14 mouse cellular contexts compared by ENCODE assay signal in the genomic region with DNA sequence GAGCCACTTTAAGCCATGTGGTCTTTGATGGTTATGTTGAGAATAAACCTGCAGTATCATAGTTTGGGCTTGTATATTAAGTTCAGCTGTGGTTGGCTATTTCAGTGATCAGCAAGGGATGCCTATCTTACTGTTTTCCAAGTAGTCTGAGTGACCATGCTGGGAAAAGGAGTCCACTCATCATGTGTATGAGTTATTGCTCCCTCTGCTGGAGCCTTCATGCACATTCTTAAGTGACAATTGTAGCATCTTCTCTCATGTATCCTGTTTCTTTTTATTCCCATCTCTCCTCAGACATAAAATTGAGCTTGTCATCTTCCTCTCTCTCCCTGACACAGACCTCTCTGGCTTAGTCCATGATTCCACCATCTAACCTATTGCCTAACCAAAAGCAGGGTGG. TPM values are rescaled to one million over a fixed set of nuclear protein-coding genes. Genes with fewer than 3 reads are reported as not detected.
DNase-seq lines count a peak whose midpoint lies in the region; ATAC-seq and TF ChIP-seq lines count a peak whose summit lies in the region.
"Had no signal": no experiment of that assay in that cellular context is flagged by ENCODE, and none has a peak within 500 bp of the region (broad histone marks: within the 10 kb centered on the region; RNA-seq: fewer than 3 reads in every experiment).

No protein-coding gene starts in this region.

- TF ChIP-seq CTCF in forebrain, postnatal 0 days (IDR thresholded peaks at IDR 0.05; ENCODE audit: low read depth) = peak; percentile 49
- peak; percentile 31; the same call in 1 of the 2 replicates for TF ChIP-seq CTCF in liver, embryonic 14.5 days (IDR thresholded peaks at IDR 0.05; ENCODE audit: low read depth)
- TF ChIP-seq CTCF in E14TG2a.4 (conservative IDR thresholded peaks at IDR 0.05; ENCODE audit: low read length) = peak; percentile 26; the same call in 1 of the 2 replicates

- H3K9ac ChIP-seq in forebrain, postnatal 0 days = no peak overlapping the region
- no peak overlapping the region for H3K9ac ChIP-seq in forebrain, embryonic 11.5 days (ENCODE audit: low read length)
- H3K9ac ChIP-seq in liver, embryonic 14.5 days (replicated peaks) = no peak overlapping the region
- no peak overlapping the region for H3K9ac ChIP-seq in neural tube, embryonic 15.5 days (replicated peaks)

- H3K36me3 ChIP-seq in forebrain, postnatal 0 days (ENCODE audit: insufficient read depth) = no peaks in the 10 kb centered on the region
- no peaks in the 10 kb centered on the region; the same call in 1 of the 2 replicates for H3K36me3 ChIP-seq in forebrain, embryonic 11.5 days (ENCODE audit: control insufficient read depth, insufficient read depth, low read length)
- no peaks in the 10 kb centered on the region for H3K36me3 ChIP-seq in liver, embryonic 14.5 days (replicated peaks; ENCODE audit: control insufficient read depth, insufficient read depth, low read depth)
- H3K36me3 ChIP-seq in E14TG2a.4 (ENCODE audit: insufficient read depth, low read length) = no peaks in the 10 kb centered on the region; the same call in 1 of the 2 replicates
- H3K36me3 ChIP-seq in neural tube, embryonic 15.5 days = no peaks in the 10 kb centered on the region

- H3K9me3 ChIP-seq in forebrain, postnatal 0 days (ENCODE audit: low read length) = no peaks in the 10 kb centered on the region
- no peaks in the 10 kb centered on the region for H3K9me3 ChIP-seq in forebrain, embryonic 11.5 days (ENCODE audit: control insufficient read depth, low read length)
- no peaks in the 10 kb centered on the region for H3K9me3 ChIP-seq in liver, embryonic 14.5 days (ENCODE audit: control insufficient read depth, low read length)
- H3K9me3 ChIP-seq in E14TG2a.4 (ENCODE audit: low read length) = no peaks in the 10 kb centered on the region
- no peaks in the 10 kb centered on the region for H3K9me3 ChIP-seq in neural tube, embryonic 15.5 days (replicated peaks)
- H3K9me3 ChIP-seq: limb, embryonic 10.5 days had no signal

- DNase-seq in forebrain, postnatal 0 days = no peak
- no peak for DNase-seq in forebrain, embryonic 11.5 days (ENCODE audit: low spot score)
- DNase-seq in liver, embryonic 14.5 days (ENCODE audit: low read depth in 3 of 3, low spot score in 3 of 3) = no peak
- DNase-seq in liver = no peak
- DNase-seq in kidney, postnatal 36 days = peak; percentile 45 to 59
- no peak for DNase-seq in gastrocnemius, adult 8-10 months (ENCODE audit: low spot score in 2 of 2)
- DNase-seq: thymus, postnatal 14 days had no signal

- H3K27me3 ChIP-seq in forebrain, postnatal 0 days (ENCODE audit: insufficient read depth, low read length) = no peaks in the 10 kb centered on the region
- H3K27me3 ChIP-seq in forebrain, embryonic 11.5 days (ENCODE audit: control insufficient read depth, insufficient read depth, low read length) = no peaks in the 10 kb centered on the region
- H3K27me3 ChIP-seq in liver, embryonic 14.5 days (ENCODE audit: control insufficient read depth, insufficient read depth, low read length) = no peaks in the 10 kb centered on the region
- H3K27me3 ChIP-seq in E14TG2a.4 (ENCODE audit: insufficient read depth, low read length) = peaks cover 5% of the 10 kb centered on the region; the same call in 1 of the 2 replicates
- no peaks in the 10 kb centered on the region for H3K27me3 ChIP-seq in neural tube, embryonic 15.5 days (replicated peaks)

- no peak overlapping the region for H3K4me3 ChIP-seq in forebrain, postnatal 0 days (ENCODE audit: low read depth, low read length)
- H3K4me3 ChIP-seq in forebrain, embryonic 11.5 days (ENCODE audit: low read depth, low read length) = no peak overlapping the region
- no peak overlapping the region for H3K4me3 ChIP-seq in liver, embryonic 14.5 days (ENCODE audit: insufficient read depth in 1 of 2, low read depth in 2 of 2, low read length in 2 of 2)
- H3K4me3 ChIP-seq in E14TG2a.4 (replicated peaks; ENCODE audit: low read length) = no peak overlapping the region
- H3K4me3 ChIP-seq in neural tube, embryonic 15.5 days (replicated peaks) = no peak overlapping the region
- H3K4me3 ChIP-seq: limb, embryonic 10.5 days had no signal

- no peak for ATAC-seq in forebrain, postnatal 0 days
- ATAC-seq in forebrain, embryonic 11.5 days (replicated peaks; ENCODE audit: low FRiP score) = no peak
- ATAC-seq in liver, embryonic 14.5 days (ENCODE audit: insufficient read depth) = no peak
- no peak for ATAC-seq in neural tube, embryonic 15.5 days (ENCODE audit: low FRiP score)
- ATAC-seq: midbrain, embryonic 16.5 days had no signal

- H3K4me2 ChIP-seq in forebrain, postnatal 0 days (ENCODE audit: low read depth) = no peak overlapping the region
- no peak overlapping the region for H3K4me2 ChIP-seq in forebrain, embryonic 11.5 days (ENCODE audit: low read depth, low read length, severe bottlenecking)
- H3K4me2 ChIP-seq in liver, embryonic 14.5 days (ENCODE audit: low read depth) = no peak overlapping the region
- no peak overlapping the region for H3K4me2 ChIP-seq in neural tube, embryonic 15.5 days

- no peak for TF ChIP-seq EP300 in liver, embryonic 14.5 days (IDR thresholded peaks at IDR 0.05; ENCODE audit: low read depth)

- H3K4me1 ChIP-seq in forebrain, postnatal 0 days (ENCODE audit: insufficient read depth) = no peaks in the 10 kb centered on the region
- H3K4me1 ChIP-seq in forebrain, embryonic 11.5 days (replicated peaks; ENCODE audit: control insufficient read depth, insufficient read depth, low read length) = no peaks in the 10 kb centered on the region
- no peaks in the 10 kb centered on the region for H3K4me1 ChIP-seq in liver, embryonic 14.5 days (replicated peaks; ENCODE audit: control insufficient read depth in 2 of 2, insufficient read depth in 2 of 2, low read length in 1 of 2)
- H3K4me1 ChIP-seq in E14TG2a.4 (replicated peaks; ENCODE audit: low read depth, low read length) = no peaks in the 10 kb centered on the region
- H3K4me1 ChIP-seq in neural tube, embryonic 15.5 days = no peaks in the 10 kb centered on the region
- H3K4me1 ChIP-seq: limb, embryonic 10.5 days had no signal

- H3K27ac ChIP-seq in forebrain, postnatal 0 days (ENCODE audit: low read depth, low read length) = no peak overlapping the region
- no peak overlapping the region for H3K27ac ChIP-seq in forebrain, embryonic 11.5 days (ENCODE audit: low read depth, low read length)
- H3K27ac ChIP-seq in liver, embryonic 14.5 days = no peak overlapping the region
- no peak overlapping the region for H3K27ac ChIP-seq in neural tube, embryonic 15.5 days (replicated peaks)
- H3K27ac ChIP-seq: limb, embryonic 10.5 days had no signal

RNA-seq across cellular contexts. Expression of a gene that starts 12.9 kb away (rescaled TPM):
- 2.3 and 3.3 TPM in 2 replicates for total RNA-seq in forebrain, postnatal 0 days (2014; rRNA removed)
- polyA plus RNA-seq in forebrain, postnatal 0 days (2015; fragmentation: Nextera tagmentation; extraction: Ambion mirVana) = 1.3 and 1.6 TPM in 2 replicates
- polyA plus RNA-seq in forebrain, embryonic 11.5 days (2014; fragmentation: Nextera tagmentation; extraction: Ambion mirVana) = 2.2 and 2.9 TPM in 2 replicates
- 2.3 TPM in 2 replicates for polyA plus RNA-seq in liver, embryonic 14.5 days (2012; rRNA removed)
- polyA plus RNA-seq in liver, embryonic 14.5 days (2014; fragmentation: Nextera tagmentation; extraction: Ambion mirVana) = 1.3 TPM in 2 replicates
- 1 to 10 TPM; 1.9 to 3.4 (median 2.7) TPM for total RNA-seq in gastrocnemius, adult 8-10 months (2022)
- 1.9 and 4.5 TPM in 2 replicates for polyA plus RNA-seq in neural tube, embryonic 15.5 days (2015; fragmentation: Nextera tagmentation; extraction: Ambion mirVana)
- total RNA-seq: MEL had no signal

RNA-seq across cellular contexts. Expression of a gene that starts 31.1 kb away (rescaled TPM):
- total RNA-seq in forebrain, postnatal 0 days (2014; rRNA removed) = not detected in 2 replicates
- polyA plus RNA-seq in forebrain, postnatal 0 days (2015; fragmentation: Nextera tagmentation; extraction: Ambion mirVana) = 0.12 TPM in 1 of 2 replicates, not detected in the other
- polyA plus RNA-seq in forebrain, embryonic 11.5 days (2014; fragmentation: Nextera tagmentation; extraction: Ambion mirVana) = not detected in 2 replicates
- polyA plus RNA-seq in liver, embryonic 14.5 days (2012; rRNA removed) = 0.03 TPM in 1 of 2 replicates, not detected in the other
- polyA plus RNA-seq in liver, embryonic 14.5 days (2014; fragmentation: Nextera tagmentation; extraction: Ambion mirVana) = not detected in 2 replicates
- not detected for total RNA-seq in gastrocnemius, adult 8-10 months (2022)
- polyA plus RNA-seq in neural tube, embryonic 15.5 days (2015; fragmentation: Nextera tagmentation; extraction: Ambion mirVana) = 0.14 TPM in 1 of 2 replicates, not detected in the other
- total RNA-seq: MEL had no signal
- polyA plus RNA-seq: gonadal fat pad, adult 2 months; intestine, embryonic 14.5 days; limb, embryonic 10.5 days; midbrain, embryonic 16.5 days had no signal

RNA-seq across cellular contexts. Expression of a gene that starts 46.9 kb away (rescaled TPM):
- not detected in 2 replicates for total RNA-seq in forebrain, postnatal 0 days (2014; rRNA removed)
- not detected in 2 replicates for polyA plus RNA-seq in forebrain, postnatal 0 days (2015; fragmentation: Nextera tagmentation; extraction: Ambion mirVana)
- polyA plus RNA-seq in forebrain, embryonic 11.5 days (2014; fragmentation: Nextera tagmentation; extraction: Ambion mirVana) = not detected in 2 replicates
- not detected in 2 replicates for polyA plus RNA-seq in liver, embryonic 14.5 days (2012; rRNA removed)
- polyA plus RNA-seq in liver, embryonic 14.5 days (2014; fragmentation: Nextera tagmentation; extraction: Ambion mirVana) = not detected in 2 replicates
- not detected for total RNA-seq in gastrocnemius, adult 8-10 months (2022)
- polyA plus RNA-seq in neural tube, embryonic 15.5 days (2015; fragmentation: Nextera tagmentation; extraction: Ambion mirVana) = not detected in 2 replicates
- total RNA-seq: MEL had no signal
- polyA plus RNA-seq: gonadal fat pad, adult 2 months; intestine, embryonic 14.5 days; limb, embryonic 10.5 days; midbrain, embryonic 16.5 days had no signal

Comparison
In these comparisons a context has a peak if more than half of its experiments do, and no peak if none do; other contexts are left out.
1. DNase-seq: peak in kidney, postnatal 36 days (2 of 2); none in forebrain, postnatal 0 days (single experiment), forebrain, embryonic 11.5 days (single experiment), liver, embryonic 14.5 days (0 of 3), liver (single experiment) and gastrocnemius, adult 8-10 months (0 of 2).
2. Peak in every context shown above with its lines, with median percentiles within 50 percentile points of each other: CTCF ChIP-seq.